Mouse (Mus musculus) myocyte (in vitro differentiated cells): ENCODE measurements around the gene Fam19a5. TPM values are rescaled to one million over a fixed set of nuclear protein-coding genes. Genes with fewer than 3 reads are reported as not detected.

Experiments used
- H3K27me3 ChIP-seq: one replicate; pipeline ENCODE4 v1.6.1; 2011; ENCODE audit not compliant: control insufficient read depth, insufficient read depth, insufficient read length
- H3K36me3 ChIP-seq: one replicate; pipeline ENCODE4 v1.6.1; 2011; ENCODE audit not compliant: control insufficient read depth, insufficient read depth
- H3K4me2 ChIP-seq: one replicate; pipeline ENCODE4 v1.6.1; 2011; ENCODE audit warnings: low read depth, control low read depth
- H3K4me3 ChIP-seq: one replicate; pipeline ENCODE4 v1.5.1; 2011; ENCODE audit warnings: mild to moderate bottlenecking, control low read depth, moderate library complexity
- H3K79me2 ChIP-seq: one replicate; pipeline ENCODE4 v1.6.1; 2011; ENCODE audit not compliant: control insufficient read depth, insufficient read depth
- H3ac ChIP-seq: one replicate; pipeline ENCODE4 v1.6.1; 2011; ENCODE audit not compliant: control insufficient read depth, insufficient read length
- CEBPB ChIP-seq: IDR thresholded peaks from 2 replicates; pipeline ENCODE4 v1.6.1; 2011; ENCODE audit warnings: mild to moderate bottlenecking, moderate library complexity; ENCODE audit not compliant: poor library complexity, insufficient read depth, severe bottlenecking
- E2F4 ChIP-seq: IDR thresholded peaks from one replicate; pipeline ENCODE4 v1.6.1; 2011; ENCODE audit warnings: mild to moderate bottlenecking, control low read depth, moderate library complexity; ENCODE audit not compliant: insufficient read depth
- MAX ChIP-seq: IDR thresholded peaks from one replicate; pipeline ENCODE4 v1.6.1; 2011; ENCODE audit warnings: low read depth, mild to moderate bottlenecking, control low read depth
- MYOD1 ChIP-seq, 3 experiments: IDR thresholded peaks; one replicate each; pipeline ENCODE4 v1.6.1; 2011; ENCODE audit warnings: control low read depth in 2 of 3, low read depth in 2 of 3, mild to moderate bottlenecking in 2 of 3, moderate library complexity in 1 of 3; ENCODE audit not compliant: insufficient read length in 2 of 3, control insufficient read depth in 1 of 3
- MYOG ChIP-seq, 3 experiments: IDR thresholded peaks; one replicate each; pipeline ENCODE4 v1.6.1; 2011; ENCODE audit warnings: control low read depth in 2 of 3, low read depth in 2 of 3, mild to moderate bottlenecking in 2 of 3; ENCODE audit not compliant: insufficient read length in 2 of 3, control insufficient read depth in 1 of 3, insufficient read depth in 1 of 3
- POLR2A ChIP-seq: IDR thresholded peaks from one replicate; pipeline ENCODE4 v1.6.1; 2011; ENCODE audit warnings: low read depth, mild to moderate bottlenecking, control low read depth, moderate library complexity; ENCODE audit not compliant: insufficient read length
- POLR2AphosphoS2 ChIP-seq: IDR thresholded peaks from one replicate; pipeline ENCODE4 v1.6.1; 2011; ENCODE audit warnings: low read depth, control low read depth; ENCODE audit not compliant: insufficient read length
- REST ChIP-seq: IDR thresholded peaks from one replicate; pipeline ENCODE4 v1.6.1; 2011; ENCODE audit warnings: mild to moderate bottlenecking, control low read depth, moderate library complexity; ENCODE audit not compliant: insufficient read depth, insufficient read length
- SRF ChIP-seq: IDR thresholded peaks from one replicate; pipeline ENCODE4 v1.6.1; 2011; ENCODE audit warnings: low read depth; ENCODE audit not compliant: control insufficient read depth, insufficient read length
- TCF12 ChIP-seq: IDR thresholded peaks from one replicate; pipeline ENCODE4 v1.6.1; 2011; ENCODE audit warnings: mild to moderate bottlenecking, control low read depth; ENCODE audit not compliant: poor library complexity, insufficient read depth, severe bottlenecking
- TCF3 ChIP-seq: IDR thresholded peaks from one replicate; pipeline ENCODE4 v1.6.1; 2011; ENCODE audit warnings: low read depth, control low read depth; ENCODE audit not compliant: insufficient read length
- USF1 ChIP-seq: IDR thresholded peaks from one replicate; pipeline ENCODE4 v1.6.1; 2011; ENCODE audit warnings: low read depth, mild to moderate bottlenecking, control low read depth, moderate library complexity
- polyA plus RNA-seq: library from polyadenylated mRNA; unstranded; fragments of >200 nt; fragmentation: generic; extraction: Trizol; gene quantifications from one replicate; pipeline ENCODE4 v1.2.1, GENCODE M21; 2012; ENCODE audit warnings: missing spikeins

Fam19a5 gene
- polyA plus RNA-seq, 1 experiment: 2.7 TPM

GRCm38 (mm10) chr15:87678711-87679110, 134.6 kb downstream of the Fam19a5 start:
- Histone ChIP-seq H3K4me3 (no peak overlapping the region), H3ac (no peak overlapping the region), H3K27me3 (no peaks in the 10 kb centered on the region), H3K4me2 (no peak overlapping the region), H3K79me2 (no peaks in the 10 kb centered on the region), H3K36me3 (no peaks in the 10 kb centered on the region)
- TF ChIP-seq POLR2AphosphoS2: no peak
- TF ChIP-seq CEBPB: no peak
- TF ChIP-seq TCF12: peak; percentile 13
- no peak for TF ChIP-seq MAX
- TF ChIP-seq SRF: no peak
- no peak for TF ChIP-seq REST
- peak in 2 of 3 experiments; percentile 48 to 53 for TF ChIP-seq MYOG (IDR thresholded peaks at IDR 0.05; ENCODE audit: control insufficient read depth in 1 of 3, insufficient read depth in 1 of 3, insufficient read length in 2 of 3, low read depth in 2 of 3)
- no peak for TF ChIP-seq TCF3
- no peak for TF ChIP-seq POLR2A
- TF ChIP-seq E2F4: no peak
- TF ChIP-seq MYOD1 (IDR thresholded peaks at IDR 0.05; ENCODE audit: control insufficient read depth in 1 of 3, insufficient read length in 2 of 3, low read depth in 2 of 3): peak in 2 of 3 experiments; percentile 54 to 66
- TF ChIP-seq USF1: no peak

GRCm38 (mm10) chr15:87682410-87682809, 138.3 kb downstream of the Fam19a5 start:
- Histone ChIP-seq H3K27me3 (no peaks in the 10 kb centered on the region), H3K36me3 (no peaks in the 10 kb centered on the region), H3K4me3 (no peak overlapping the region), H3ac (no peak overlapping the region), H3K79me2 (no peaks in the 10 kb centered on the region), H3K4me2 (no peak overlapping the region)
- no peak for TF ChIP-seq TCF12
- no peak for TF ChIP-seq POLR2AphosphoS2
- no peak for TF ChIP-seq TCF3
- no peak for TF ChIP-seq USF1
- TF ChIP-seq POLR2A: no peak
- TF ChIP-seq MYOD1 (IDR thresholded peaks at IDR 0.05; ENCODE audit: control insufficient read depth in 1 of 3, insufficient read length in 2 of 3, low read depth in 2 of 3): no peak
- TF ChIP-seq MAX: no peak
- TF ChIP-seq E2F4: no peak
- no peak for TF ChIP-seq SRF
- TF ChIP-seq CEBPB: no peak
- TF ChIP-seq REST: no peak

- TF ChIP-seq E2F4 (no peak), SRF (no peak), MYOD1 (IDR thresholded peaks at IDR 0.05; ENCODE audit: control insufficient read depth in 1 of 3, insufficient read length in 2 of 3, low read depth in 2 of 3) (no peak), POLR2A (no peak), TCF12 (no peak)
- no peaks in the 10 kb centered on the region for H3K27me3 ChIP-seq
- no peaks in the 10 kb centered on the region for H3K36me3 ChIP-seq
- no peak overlapping the region for H3K4me2 ChIP-seq
- H3K79me2 ChIP-seq: no peaks in the 10 kb centered on the region
- no peak overlapping the region for H3ac ChIP-seq
- no peak overlapping the region for H3K4me3 ChIP-seq
These were observed 142.4 kb downstream of the Fam19a5 start for GRCm38 (mm10) chr15:87686415-87687040.

GRCm38 (mm10) chr15:87691271-87691955, 147.3 kb downstream of the Fam19a5 start:
- Histone ChIP-seq H3K36me3 (no peaks in the 10 kb centered on the region), H3K4me2 (peak overlapping the region; percentile 59), H3K27me3 (no peaks in the 10 kb centered on the region), H3K4me3 (no peak overlapping the region), H3K79me2 (no peaks in the 10 kb centered on the region), H3ac (no peak overlapping the region)
- TF ChIP-seq SRF (no peak), MYOD1 (IDR thresholded peaks at IDR 0.05; ENCODE audit: control insufficient read depth in 1 of 3, insufficient read length in 2 of 3, low read depth in 2 of 3) (no peak), TCF12 (no peak), E2F4 (no peak), POLR2A (no peak), MAX (no peak), TCF3 (no peak), CEBPB (no peak), USF1 (no peak), REST (no peak), POLR2AphosphoS2 (no peak), MYOG (IDR thresholded peaks at IDR 0.05; ENCODE audit: control insufficient read depth in 1 of 3, insufficient read depth in 1 of 3, insufficient read length in 2 of 3, low read depth in 2 of 3) (no peak)

GRCm38 (mm10) chr15:87691958-87692357, 147.9 kb downstream of the Fam19a5 start:
- no peak overlapping the region for H3ac ChIP-seq
- H3K4me2 ChIP-seq: peak overlapping the region; percentile 59
- no peaks in the 10 kb centered on the region for H3K36me3 ChIP-seq
- no peak overlapping the region for H3K4me3 ChIP-seq
- H3K27me3 ChIP-seq: no peaks in the 10 kb centered on the region
- H3K79me2 ChIP-seq: no peaks in the 10 kb centered on the region
- TF ChIP-seq REST (no peak), E2F4 (no peak), MYOD1 (IDR thresholded peaks at IDR 0.05; ENCODE audit: control insufficient read depth in 1 of 3, insufficient read length in 2 of 3, low read depth in 2 of 3) (no peak), CEBPB (no peak)
